Mouse (Mus musculus) thymus, adult 2 months (tissue): Measurements from ENCODE around the gene Actr2.

Experiments
- CTCF ChIP-seq: fragments of 200-500 bp; IDR thresholded peaks from 2 replicates; pipeline ENCODE4 v1.5.1; 2012; ENCODE audit warnings: mild to moderate bottlenecking, control low read depth, low read length, moderate library complexity, borderline replicate concordance; ENCODE audit not compliant: control insufficient read depth, poor library complexity, insufficient read depth; ENCODE audit errors: extremely low read depth
- POLR2A ChIP-seq: fragments of 200-500 bp; IDR thresholded peaks from 2 replicates; pipeline ENCODE4 v1.6.1; 2012; ENCODE audit warnings: mild to moderate bottlenecking, low read length, control low read depth, moderate library complexity; ENCODE audit not compliant: control insufficient read depth, poor library complexity, insufficient read depth; ENCODE audit errors: extremely low read depth

DNA sequence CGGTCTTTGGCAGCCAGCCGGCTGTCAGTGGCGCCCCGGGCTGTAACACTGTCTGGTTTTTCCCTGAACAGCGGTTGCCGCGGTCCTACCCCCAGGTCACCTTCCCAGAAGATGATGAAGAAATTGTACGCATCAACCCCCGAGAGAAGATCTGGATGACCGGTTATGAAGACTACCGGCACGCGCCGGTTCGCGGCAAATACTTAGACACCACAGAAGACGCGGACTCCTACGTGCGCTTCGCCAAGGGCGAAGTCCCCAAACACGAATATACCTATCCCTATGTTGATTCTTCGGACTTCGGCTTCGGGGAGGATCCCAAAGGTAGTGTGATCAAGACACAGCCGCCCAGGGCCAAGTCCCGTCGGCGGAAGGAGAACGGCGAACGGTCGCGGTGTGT is 92.0 kb downstream of the Actr2 start:
- TF ChIP-seq CTCF (no peak), POLR2A (no peak)
